Mouse (Mus musculus) liver, embryonic 12.5 days (tissue): ENCODE results near the gene Gabarapl2. TPM values are rescaled to one million over a fixed set of nuclear protein-coding genes. Genes with fewer than 3 reads are reported as not detected.

ENCODE experiments used
- ATAC-seq: fragments of 200-750 bp; cut with Nextera tagmentation; 2 replicates; pipeline ENCODE4 v1.8.0; 2017; ENCODE audit warnings: moderate number of reproducible peaks, mild to moderate bottlenecking, moderate library complexity
- H3K27ac ChIP-seq: fragments of 300-500 bp; sonication (generic); 2 replicates; pipeline ENCODE4 v1.5.1; 2016; ENCODE audit warnings: mild to moderate bottlenecking
- H3K27me3 ChIP-seq: fragments of 300-500 bp; sonication (generic); replicated peaks from 2 replicates; pipeline ENCODE4 v1.6.1; 2016; ENCODE audit warnings: mild to moderate bottlenecking, moderate library complexity
- H3K36me3 ChIP-seq: fragments of 300-500 bp; sonication (generic); 2 replicates; pipeline ENCODE4 v1.6.1; 2016; ENCODE audit warnings: mild to moderate bottlenecking, moderate library complexity
- H3K4me1 ChIP-seq: fragments of 300-500 bp; sonication (generic); 2 replicates; pipeline ENCODE4 v1.6.1; 2016
- H3K4me2 ChIP-seq: fragments of 300-500 bp; sonication (generic); 2 replicates; pipeline ENCODE4 v1.6.1; 2016; ENCODE audit warnings: mild to moderate bottlenecking, moderate library complexity
- H3K4me3 ChIP-seq: fragments of 300-500 bp; sonication (generic); 2 replicates; pipeline ENCODE4 v1.5.1; 2016; ENCODE audit warnings: mild to moderate bottlenecking, moderate library complexity
- H3K9ac ChIP-seq: fragments of 300-500 bp; sonication (generic); 2 replicates; pipeline ENCODE4 v1.6.1; 2016; ENCODE audit warnings: mild to moderate bottlenecking, moderate library complexity
- H3K9me3 ChIP-seq: fragments of 300-500 bp; sonication (generic); replicated peaks from 2 replicates; pipeline ENCODE4 v1.6.1; 2016; ENCODE audit warnings: mild to moderate bottlenecking, moderate library complexity
- WGBS: fragments of 180-500 bp; shearing (Covaris S2); methylation state at CpG from one replicate; pipeline ENCODE4 v1.1.7; 2016; ENCODE audit not compliant: insufficient replicate concordance; 5-methylcytosine and 5-hydroxymethylcytosine counted together
- polyA plus RNA-seq: library from polyadenylated mRNA; unstranded; fragments of >200 nt; fragmentation: Nextera tagmentation; extraction: Ambion mirVana; gene quantifications from 2 replicates; pipeline ENCODE4 v1.2.1, GENCODE M21; 2016

Gabarapl2 gene
- polyA plus RNA-seq, 1 experiment from 2014 or later, result 147 TPM

DNA sequence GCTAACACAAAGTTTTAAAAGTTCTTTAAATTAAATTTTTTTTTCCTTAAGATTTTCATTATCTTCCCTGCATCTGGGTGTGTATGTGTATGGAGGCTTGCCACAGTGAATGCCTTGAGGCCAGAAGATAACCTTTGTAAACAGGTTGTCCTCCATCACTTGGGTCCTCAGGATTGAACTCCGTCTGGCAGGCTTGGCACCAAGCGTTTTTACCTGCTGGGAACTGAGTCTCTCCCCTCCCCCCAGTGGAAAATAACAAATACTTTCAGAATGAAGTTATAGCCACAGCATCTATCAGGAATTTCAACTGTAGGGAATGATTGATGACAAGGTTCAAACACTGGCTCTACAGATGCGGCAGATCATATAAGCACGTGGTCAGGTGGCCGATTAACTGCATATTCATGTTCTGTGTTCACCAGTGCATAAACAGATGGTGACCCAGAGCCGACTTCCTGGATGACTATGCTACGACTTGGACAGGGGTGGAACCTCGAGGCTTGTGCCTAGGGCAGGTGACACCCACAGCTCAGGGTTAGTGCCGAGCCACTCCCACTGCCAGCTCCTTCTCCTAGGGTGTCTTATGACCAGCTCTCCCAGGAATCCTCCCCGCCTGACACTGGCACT is 874 bp upstream of the Gabarapl2 start:
- Histone ChIP-seq H3K9me3 (no peaks in the 10 kb centered on the region), H3K27me3 (no peaks in the 10 kb centered on the region), H3K9ac (peak overlapping the region; percentile 95), H3K36me3 (peaks cover 29% of the 10 kb centered on the region), H3K4me2 (peak overlapping the region; percentile 80), H3K4me3 (peak overlapping the region; percentile 100), H3K27ac (peak overlapping the region; percentile 85), H3K4me1 (peaks cover 30% of the 10 kb centered on the region)
- WGBS, result 11% methylated on average over 10 of the region's 10 CpGs
- ATAC-seq, result peak; percentile 92

DNA sequence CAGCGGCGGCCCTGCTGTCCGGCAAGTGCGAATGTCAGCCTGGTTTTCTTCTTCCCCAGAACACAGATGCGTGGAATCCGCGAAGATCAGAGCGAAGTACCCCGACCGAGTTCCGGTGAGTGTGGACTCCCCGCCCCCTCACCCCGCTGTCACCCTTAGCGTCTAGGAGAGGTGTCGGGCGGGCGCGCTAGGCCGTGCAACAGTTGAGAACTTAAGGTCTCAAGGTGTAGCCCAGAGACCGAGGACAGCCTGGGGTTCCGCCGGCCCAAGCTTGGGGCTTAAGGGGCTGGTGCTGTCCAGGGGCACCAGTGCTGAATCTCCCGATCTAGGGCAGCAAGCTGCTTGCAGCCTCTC is 575 bp downstream of the Gabarapl2 start:
- Histone ChIP-seq H3K4me3 (peak overlapping the region; percentile 100), H3K27ac (peak overlapping the region; percentile 85), H3K9me3 (no peaks in the 10 kb centered on the region), H3K27me3 (no peaks in the 10 kb centered on the region), H3K9ac (peak overlapping the region; percentile 95), H3K4me1 (peaks cover 30% of the 10 kb centered on the region), H3K36me3 (peaks cover 43% of the 10 kb centered on the region), H3K4me2 (peak overlapping the region; percentile 80)
- ATAC-seq, result peak; percentile 30
- under 1% methylated on average over 23 of the region's 23 CpGs for WGBS

DNA sequence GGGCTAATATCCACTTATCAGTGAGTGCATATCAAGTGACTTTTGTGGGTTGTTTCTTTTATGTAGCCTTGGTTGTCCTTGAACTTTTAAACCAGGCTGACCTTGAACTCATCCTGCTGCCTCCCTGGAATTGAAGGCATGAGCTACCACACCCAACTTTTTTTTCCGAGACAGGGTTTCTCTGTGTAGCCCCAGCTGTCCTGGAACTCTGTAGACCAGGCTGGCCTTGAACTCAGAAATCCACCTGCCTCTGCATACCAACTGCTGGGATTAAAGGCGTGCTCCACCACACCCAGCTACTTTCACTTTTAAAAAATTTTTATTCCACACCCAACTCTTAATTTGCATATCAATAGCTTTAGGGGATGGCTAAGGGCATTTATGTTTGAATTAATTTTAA is 3.0 kb downstream of the Gabarapl2 start:
- H3K27me3 ChIP-seq, result no peaks in the 10 kb centered on the region
- H3K9me3 ChIP-seq, result no peaks in the 10 kb centered on the region
- no peak overlapping the region for H3K27ac ChIP-seq
- no peak overlapping the region for H3K4me2 ChIP-seq
- H3K4me1 ChIP-seq, result peaks cover 29% of the 10 kb centered on the region
- no peak overlapping the region for H3K9ac ChIP-seq
- no peak overlapping the region for H3K4me3 ChIP-seq
- peaks cover 66% of the 10 kb centered on the region for H3K36me3 ChIP-seq
- 84% methylated on average over 2 of the region's 2 CpGs for WGBS
- ATAC-seq, result no peak

DNA sequence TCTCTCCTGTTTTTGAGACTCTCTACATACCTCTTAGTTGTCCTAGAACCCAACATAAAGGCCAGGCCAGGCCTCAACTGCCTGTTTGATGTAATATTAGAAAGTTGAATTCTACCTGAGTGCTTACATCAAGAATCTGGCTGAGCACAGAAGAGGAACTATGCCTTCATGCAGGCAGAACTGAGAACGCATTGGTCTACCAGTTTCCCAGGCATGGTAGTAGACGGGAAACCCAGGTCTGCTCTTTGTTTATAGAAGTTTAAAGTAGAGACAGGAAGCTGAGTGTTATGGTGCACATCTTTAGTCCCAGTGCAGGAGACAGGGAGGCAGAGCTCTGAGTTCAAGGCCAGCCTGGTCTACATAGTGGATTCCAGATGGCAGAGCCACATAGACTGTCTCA is 6.6 kb downstream of the Gabarapl2 start:
- no peak overlapping the region for H3K9ac ChIP-seq
- peaks cover 4% of the 10 kb centered on the region for H3K4me1 ChIP-seq
- no peaks in the 10 kb centered on the region for H3K27me3 ChIP-seq
- H3K27ac ChIP-seq, result no peak overlapping the region
- no peaks in the 10 kb centered on the region for H3K9me3 ChIP-seq
- 75% methylated on average over 2 of the region's 2 CpGs for WGBS
- no peak for ATAC-seq
- H3K4me2 ChIP-seq, result no peak overlapping the region
- H3K4me3 ChIP-seq, result no peak overlapping the region
- H3K36me3 ChIP-seq, result peaks cover 94% of the 10 kb centered on the region

DNA sequence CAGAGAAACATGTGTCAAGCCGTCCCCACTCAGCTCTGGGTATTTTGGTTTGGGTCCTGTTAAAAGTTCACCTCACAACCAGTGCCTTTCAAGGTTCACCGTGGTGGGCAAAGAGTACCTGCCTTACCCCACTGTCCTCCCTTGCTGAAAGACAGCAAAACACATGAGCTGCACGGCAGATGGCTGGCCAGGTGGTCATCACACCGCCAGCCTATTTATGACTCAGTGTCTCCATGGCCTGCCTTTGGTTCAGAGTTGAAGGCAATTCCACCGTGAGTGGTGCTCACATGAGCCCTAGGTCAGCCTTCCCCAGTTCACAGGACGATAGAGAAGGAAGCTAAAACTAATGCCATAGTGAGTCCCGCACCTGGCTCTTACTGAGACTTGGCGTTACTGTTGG is 7.5 kb downstream of the Gabarapl2 start:
- Histone ChIP-seq H3K4me2 (no peak overlapping the region), H3K9me3 (no peaks in the 10 kb centered on the region), H3K9ac (no peak overlapping the region), H3K4me1 (0 out of 2 replicates have a peak, but pooled peaks cover 2% of the 10 kb centered on the region), H3K4me3 (no peak overlapping the region), H3K36me3 (peaks cover 90% of the 10 kb centered on the region), H3K27ac (no peak overlapping the region), H3K27me3 (no peaks in the 10 kb centered on the region)
- WGBS, result 88% methylated on average over 8 of the region's 8 CpGs
- ATAC-seq, result no peak

DNA sequence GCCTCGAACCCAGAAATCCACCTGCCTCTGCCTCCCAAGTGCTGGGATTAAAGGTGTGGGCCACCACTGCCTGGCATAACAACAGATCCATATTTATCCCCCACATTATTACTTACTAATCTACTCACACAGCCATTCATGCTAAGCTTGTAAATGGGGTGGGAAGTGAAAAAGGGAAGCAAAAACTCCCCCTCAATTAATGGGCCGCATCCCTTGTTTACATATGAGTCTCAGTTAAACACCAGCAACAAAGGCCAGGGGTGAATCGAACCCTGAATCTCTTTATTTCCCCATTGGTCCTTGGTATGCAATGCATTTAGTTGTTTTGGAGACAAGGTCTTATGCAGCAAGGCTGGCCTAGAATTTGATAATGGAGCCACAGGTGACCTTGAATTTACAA is 10.3 kb downstream of the Gabarapl2 start:
- H3K4me1 ChIP-seq, result no peaks in the 10 kb centered on the region
- peaks cover 88% of the 10 kb centered on the region for H3K36me3 ChIP-seq
- H3K9ac ChIP-seq, result no peak overlapping the region
- H3K27ac ChIP-seq, result no peak overlapping the region
- no peak for ATAC-seq
- WGBS, result 81% methylated on average over 3 of the region's 3 CpGs
- H3K4me2 ChIP-seq, result no peak overlapping the region
- H3K27me3 ChIP-seq, result no peaks in the 10 kb centered on the region
- no peak overlapping the region for H3K4me3 ChIP-seq
- H3K9me3 ChIP-seq, result no peaks in the 10 kb centered on the region

DNA sequence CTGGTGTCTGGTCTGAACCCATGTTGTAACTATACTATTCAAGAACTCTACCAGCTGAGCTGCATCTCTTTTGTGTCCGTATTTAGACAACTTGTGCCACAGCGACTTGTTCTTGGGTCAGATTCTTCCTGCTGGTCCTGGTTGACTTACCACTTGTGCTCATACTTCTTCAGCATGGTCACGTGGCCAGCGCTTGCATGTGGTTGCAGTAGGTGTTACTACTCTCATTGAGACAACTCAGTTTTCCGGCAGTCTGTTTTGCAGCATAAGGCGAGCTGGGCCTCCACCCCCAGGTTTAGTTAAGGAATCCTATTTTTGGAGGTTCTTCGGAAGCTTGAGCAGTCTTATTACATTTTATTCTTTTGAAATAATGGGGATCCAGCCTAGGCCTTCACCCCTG is 10.8 kb downstream of the Gabarapl2 start:
- Histone ChIP-seq H3K4me1 (no peaks in the 10 kb centered on the region), H3K4me2 (no peak overlapping the region), H3K27ac (no peak overlapping the region), H3K9ac (no peak overlapping the region), H3K36me3 (peaks cover 88% of the 10 kb centered on the region), H3K9me3 (no peaks in the 10 kb centered on the region), H3K27me3 (no peaks in the 10 kb centered on the region), H3K4me3 (no peak overlapping the region)
- WGBS, result 90% methylated on average over 7 of the region's 7 CpGs
- ATAC-seq, result no peak

DNA sequence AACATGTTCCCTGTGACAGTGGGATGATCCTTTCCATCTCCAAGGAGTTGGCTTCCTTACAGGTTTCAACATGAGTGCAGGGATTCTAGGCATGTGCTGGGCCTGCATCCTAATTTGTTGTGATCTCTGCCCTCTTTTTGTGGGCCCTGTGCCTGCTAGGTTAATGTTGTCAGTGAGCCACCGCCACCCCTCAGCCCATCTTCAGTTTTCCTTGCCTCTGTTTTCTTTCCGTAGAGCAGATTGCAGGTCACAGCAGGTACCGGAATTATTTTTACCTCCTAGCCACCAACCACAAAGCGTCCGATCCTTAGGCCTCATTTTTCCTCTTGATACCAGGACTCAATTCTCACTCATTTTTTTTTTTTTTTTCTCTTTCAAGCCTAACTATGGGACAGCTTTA is 11.4 kb downstream of the Gabarapl2 start:
- no peak overlapping the region for H3K9ac ChIP-seq
- no peaks in the 10 kb centered on the region for H3K4me1 ChIP-seq
- ATAC-seq, result no peak
- H3K27me3 ChIP-seq, result no peaks in the 10 kb centered on the region
- H3K4me3 ChIP-seq, result no peak overlapping the region
- H3K9me3 ChIP-seq, result no peaks in the 10 kb centered on the region
- 97% methylated on average over 5 of the region's 5 CpGs for WGBS
- no peak overlapping the region for H3K4me2 ChIP-seq
- H3K36me3 ChIP-seq, result peaks cover 88% of the 10 kb centered on the region
- H3K27ac ChIP-seq, result no peak overlapping the region

DNA sequence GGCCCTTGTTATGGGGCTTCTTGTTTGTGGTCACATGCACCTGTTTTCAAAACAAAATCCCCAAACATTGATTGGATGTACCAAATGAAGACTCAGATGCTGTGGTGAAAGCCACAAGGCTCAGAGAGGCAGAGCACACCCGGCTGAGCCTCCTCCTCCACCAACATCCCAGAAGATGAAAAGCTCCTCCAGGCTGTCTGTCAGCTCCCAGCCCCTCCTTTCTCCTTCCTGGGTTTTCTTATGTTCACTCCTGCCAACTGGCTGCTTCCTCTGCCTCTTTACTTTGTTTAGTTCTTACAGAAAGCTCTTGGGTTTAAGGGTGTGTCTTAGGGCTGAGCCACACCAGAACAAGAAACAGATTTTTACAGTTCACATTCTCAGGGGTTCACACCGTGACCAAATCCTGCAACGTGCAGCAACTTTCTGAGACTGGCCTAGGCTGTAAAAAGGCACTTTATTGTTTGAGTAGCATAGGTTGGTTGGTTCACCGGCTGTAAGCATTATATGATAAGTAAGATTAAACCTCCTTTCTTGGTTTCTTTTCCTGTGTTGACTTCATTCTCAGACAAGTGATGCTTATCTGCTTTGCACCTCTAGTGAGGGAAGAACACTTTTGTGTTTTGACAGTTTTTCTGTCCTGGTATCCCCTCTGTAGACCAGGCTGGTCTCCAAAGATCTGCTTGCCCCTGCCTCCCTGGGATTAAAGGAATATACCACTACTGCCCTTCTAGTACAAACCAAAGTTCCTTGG is 14.5 kb downstream of the Gabarapl2 start:
- Histone ChIP-seq H3K9me3 (no peaks in the 10 kb centered on the region), H3K27ac (no peak overlapping the region), H3K4me3 (no peak overlapping the region), H3K36me3 (peaks cover 73% of the 10 kb centered on the region), H3K4me1 (no peaks in the 10 kb centered on the region), H3K4me2 (no peak overlapping the region), H3K9ac (no peak overlapping the region), H3K27me3 (no peaks in the 10 kb centered on the region)
- WGBS, result 79% methylated on average over 4 of the region's 4 CpGs
- no peak for ATAC-seq

DNA sequence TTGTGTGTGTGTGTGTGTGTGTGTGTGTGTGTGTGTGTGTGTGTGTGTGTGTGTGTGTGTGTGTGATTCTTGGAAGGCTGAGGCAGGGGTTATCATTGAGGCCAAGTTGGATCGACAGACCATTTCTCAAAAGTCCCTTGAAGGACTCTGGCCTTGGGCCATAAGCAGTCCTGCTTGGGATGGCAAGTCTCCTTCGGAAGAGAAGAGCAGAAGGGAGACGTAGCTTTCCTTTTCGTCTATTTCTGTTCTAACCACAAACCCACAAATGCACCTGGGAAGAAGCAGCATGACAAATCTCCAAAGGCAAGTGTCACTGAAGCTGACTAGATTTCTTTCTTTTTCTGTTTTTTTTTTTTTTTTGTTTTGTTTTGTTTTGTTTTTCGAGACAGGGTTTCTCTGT is 15.4 kb downstream of the Gabarapl2 start:
- WGBS, result 72% methylated on average over 5 of the region's 5 CpGs
- Histone ChIP-seq H3K9ac (no peak overlapping the region), H3K4me2 (no peak overlapping the region), H3K4me1 (no peaks in the 10 kb centered on the region), H3K27ac (no peak overlapping the region), H3K4me3 (no peak overlapping the region), H3K27me3 (no peaks in the 10 kb centered on the region), H3K36me3 (peaks cover 68% of the 10 kb centered on the region), H3K9me3 (no peaks in the 10 kb centered on the region)
- no peak for ATAC-seq

DNA sequence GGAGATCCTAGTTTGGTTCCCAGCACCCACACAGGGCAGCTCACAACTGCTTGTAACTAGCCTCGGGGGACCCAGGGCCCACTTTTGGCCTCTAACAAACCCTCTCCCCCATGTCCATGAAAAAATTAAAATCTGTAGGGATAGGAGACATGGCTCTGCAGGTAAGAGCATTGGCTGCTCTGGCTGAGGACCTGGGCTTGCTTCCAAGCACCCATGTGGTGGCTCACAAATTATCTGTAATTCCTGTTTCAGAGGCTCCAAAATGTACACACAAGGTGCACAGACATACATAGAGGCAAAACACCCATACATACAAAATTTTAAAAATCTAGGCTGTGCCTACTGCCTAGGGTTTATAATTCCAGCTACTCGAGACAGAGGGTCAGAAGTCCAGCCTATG is 16.7 kb downstream of the Gabarapl2 start:
- Histone ChIP-seq H3K4me3 (no peak overlapping the region), H3K9ac (no peak overlapping the region), H3K27me3 (no peaks in the 10 kb centered on the region), H3K4me2 (no peak overlapping the region), H3K4me1 (no peaks in the 10 kb centered on the region), H3K36me3 (peaks cover 55% of the 10 kb centered on the region), H3K9me3 (no peaks in the 10 kb centered on the region), H3K27ac (no peak overlapping the region)
- no peak for ATAC-seq
- 83% methylated on average over 2 of the region's 2 CpGs for WGBS

DNA sequence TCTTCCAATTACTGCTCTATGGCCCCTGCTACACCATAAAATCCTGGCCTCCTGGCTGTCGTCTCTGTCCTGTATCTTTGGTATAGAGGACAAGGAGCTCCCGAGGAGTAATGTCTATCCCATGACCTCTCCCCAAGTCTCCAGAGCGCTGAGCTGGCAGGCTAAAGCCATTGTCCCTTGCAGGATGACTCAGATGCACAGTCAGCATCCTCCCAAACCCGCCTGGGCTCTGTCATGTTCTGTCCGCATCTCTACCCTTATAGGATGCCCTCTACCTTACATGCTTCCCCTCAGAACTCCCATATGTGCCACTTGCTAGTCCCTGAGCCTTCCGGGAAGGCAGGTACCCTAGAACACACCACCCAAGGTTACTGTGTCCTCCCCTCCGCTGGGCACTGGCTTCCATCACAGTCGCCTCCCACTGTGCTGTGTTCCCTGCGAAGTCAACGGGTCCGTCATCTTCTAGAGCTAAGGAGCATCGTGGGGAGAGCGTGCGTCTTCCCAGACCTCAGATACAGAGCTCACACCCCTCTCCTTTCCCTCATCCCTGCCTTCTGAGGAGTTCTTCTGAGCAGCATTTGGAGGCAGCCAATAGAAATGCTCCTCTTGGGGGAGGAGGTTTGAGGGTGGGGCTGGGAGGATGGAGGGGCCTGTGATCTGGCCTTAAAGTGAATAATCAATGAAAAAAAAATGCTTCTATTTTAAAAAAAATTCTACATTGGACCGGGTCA is 20.3 kb downstream of the Gabarapl2 start:
- no peaks in the 10 kb centered on the region for H3K4me1 ChIP-seq
- no peak for ATAC-seq
- no peak overlapping the region for H3K4me3 ChIP-seq
- no peak overlapping the region for H3K4me2 ChIP-seq
- no peak overlapping the region for H3K9ac ChIP-seq
- peaks cover 26% of the 10 kb centered on the region for H3K36me3 ChIP-seq
- H3K27me3 ChIP-seq, result no peaks in the 10 kb centered on the region
- H3K9me3 ChIP-seq, result no peaks in the 10 kb centered on the region
- 76% methylated on average over 15 of the region's 15 CpGs for WGBS
- no peak overlapping the region for H3K27ac ChIP-seq
